Mouse (Mus musculus): Measurements from ENCODE around the gene Ccm2. TPM values are rescaled to one million over a fixed set of nuclear protein-coding genes. Genes with fewer than 3 reads are reported as not detected.
A peak's percentile ranks its signal among the peaks of the same experiment; 100 is the strongest.
"Not testable (repeated sequence)": the region's sequence is repeated elsewhere in the genome, so short reads cannot be mapped to it uniquely, and the experiment has no call there.

Ccm2 gene
- polyA plus RNA-seq, 1 experiment from 2014 or later = 93.7 TPM

DNA sequence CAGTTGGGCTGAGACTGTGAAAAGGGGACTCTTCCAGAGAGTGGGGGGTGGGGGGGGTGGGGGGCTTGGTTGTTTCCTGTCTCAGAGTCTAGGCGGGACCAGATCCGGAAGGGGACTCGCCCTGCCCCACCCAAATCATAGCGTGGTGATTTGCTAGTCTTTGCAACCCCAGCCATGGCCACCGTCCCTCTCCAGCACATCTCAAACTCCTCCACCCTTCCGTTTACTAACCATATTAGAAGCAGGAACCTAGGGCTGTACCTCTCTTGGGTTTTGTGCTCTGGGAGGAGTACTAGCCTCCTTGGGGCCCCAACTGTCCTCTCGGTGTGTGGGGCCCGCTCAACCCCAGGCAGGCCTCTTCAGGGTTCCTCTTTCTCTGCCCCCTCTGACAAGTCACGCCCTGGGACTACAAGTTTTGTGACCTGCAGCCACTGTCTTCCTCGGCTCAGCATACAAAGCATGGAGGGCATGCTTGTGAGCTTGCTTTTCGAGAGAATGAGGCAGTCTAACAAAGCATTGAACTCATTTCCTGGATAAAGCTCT, 27.1 kb upstream of the Ccm2 start:
- WGBS = 70% methylated on average over 11 of the region's 11 CpGs
- Histone ChIP-seq H3K4me1 (ENCODE audit: control insufficient read depth, insufficient read depth, low read length) (no peaks in the 10 kb centered on the region), H3K4me3 (ENCODE audit: low read depth, low read length) (no peak overlapping the region), H3K9ac (ENCODE audit: low read depth, low read length) (no peak overlapping the region), H3K9me3 (ENCODE audit: control insufficient read depth, low read length) (no peaks in the 10 kb centered on the region), H3K27me3 (replicated peaks; ENCODE audit: control insufficient read depth, insufficient read depth, low read length) (no peaks in the 10 kb centered on the region), H3K27ac (replicated peaks; ENCODE audit: low read depth, low read length) (no peak overlapping the region), H3K4me2 (ENCODE audit: low read depth, low read length) (no peak overlapping the region), H3K36me3 (ENCODE audit: control insufficient read depth, insufficient read depth, low read length) (peaks cover 11% of the 10 kb centered on the region)
- DNase-seq (ENCODE audit: low spot score) (no peak), ATAC-seq (ENCODE audit: low read depth) (no peak)

DNA sequence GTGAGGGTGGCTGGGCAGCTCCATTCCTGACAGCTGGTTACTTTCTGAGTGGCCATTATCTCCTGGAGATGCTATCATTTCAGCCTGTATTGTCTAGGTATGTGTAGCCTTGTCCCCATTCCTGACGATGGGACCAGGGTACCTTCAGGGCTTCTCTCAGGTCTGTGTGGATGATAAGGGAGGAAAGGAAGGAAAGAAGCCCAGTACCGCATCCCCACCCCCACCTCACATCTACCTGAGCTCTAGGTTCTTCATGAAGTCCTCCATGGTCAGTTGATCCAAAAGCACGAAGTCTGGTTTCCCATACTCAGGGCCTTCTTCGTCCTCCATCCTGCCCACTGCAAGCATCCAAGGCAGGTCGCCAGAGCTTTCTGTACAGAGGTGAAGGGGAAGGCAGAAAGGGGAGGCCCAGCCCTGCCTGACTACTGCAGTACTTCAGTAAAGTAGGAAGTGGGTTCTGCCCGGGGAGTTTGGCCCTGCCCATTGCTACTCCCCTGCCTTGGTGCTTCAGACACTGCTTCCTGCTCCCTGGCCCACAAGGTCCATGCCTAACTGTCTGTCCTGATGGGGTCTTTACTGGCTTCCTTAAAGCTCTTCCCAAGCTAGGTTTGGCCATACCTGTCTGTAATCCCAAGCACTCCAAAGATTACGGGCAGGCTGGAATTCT, 26.0 kb upstream of the Ccm2 start, which contains the start of gene Myo1g:
TSS of gene Myo1g (minus strand) at position 459 of the 667 bp plus-strand sequence.
- no peaks in the 10 kb centered on the region for H3K4me1 ChIP-seq (ENCODE audit: control insufficient read depth, insufficient read depth, low read length)
- H3K9ac ChIP-seq (ENCODE audit: low read depth, low read length) = no peak within 1 kb of the TSS
- H3K9me3 ChIP-seq (ENCODE audit: control insufficient read depth, low read length) = no peaks in the 10 kb centered on the region
- H3K4me2 ChIP-seq (ENCODE audit: low read depth, low read length) = no peak within 1 kb of the TSS
- no peaks in the 10 kb centered on the region for H3K27me3 ChIP-seq (replicated peaks; ENCODE audit: control insufficient read depth, insufficient read depth, low read length)
- H3K36me3 ChIP-seq (ENCODE audit: control insufficient read depth, insufficient read depth, low read length) = peaks cover 22% of the 10 kb centered on the region
- no peak for ATAC-seq (ENCODE audit: low read depth)
- H3K27ac ChIP-seq (replicated peaks; ENCODE audit: low read depth, low read length) = no peak within 1 kb of the TSS
- WGBS = 65% methylated on average over 7 of the region's 7 CpGs
- H3K4me3 ChIP-seq (ENCODE audit: low read depth, low read length) = no peak within 1 kb of the TSS
- DNase-seq (ENCODE audit: low spot score) = no peak

DNA sequence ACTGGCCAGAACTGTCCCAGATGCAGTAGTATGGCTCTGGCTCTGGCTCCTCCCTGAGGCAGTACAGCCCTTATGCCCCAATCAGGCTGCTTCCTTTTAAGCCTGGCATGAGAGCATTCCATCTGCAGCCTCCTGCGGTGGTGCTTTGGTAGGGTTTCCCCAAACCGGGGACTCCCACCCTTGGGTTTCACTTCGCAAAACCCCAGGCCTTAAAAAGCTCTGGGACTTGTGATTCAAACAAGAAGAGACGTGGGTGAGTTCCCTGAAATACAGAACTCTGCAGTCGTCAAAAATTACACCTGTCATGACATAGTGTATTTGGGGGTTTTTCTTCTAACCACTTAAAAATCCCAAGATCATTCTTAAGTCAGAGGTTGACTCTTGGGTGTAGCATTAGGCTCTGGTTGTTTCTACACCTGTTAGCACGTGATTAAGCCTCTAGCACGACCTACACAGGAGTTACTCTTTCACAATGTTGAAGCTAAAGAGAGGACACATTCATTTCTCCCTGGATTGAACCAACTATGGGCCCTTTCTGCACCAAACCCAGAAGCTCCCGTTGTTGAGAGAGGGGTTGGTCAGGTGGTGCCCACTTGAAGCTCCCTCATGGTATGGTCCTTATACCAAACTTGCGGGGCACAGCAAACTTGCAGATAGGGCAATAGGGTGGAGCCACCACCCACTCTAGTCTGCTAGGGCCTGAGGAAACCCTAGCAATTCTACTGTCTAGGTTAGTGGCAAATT, 23.7 kb upstream of the Ccm2 start:
- Histone ChIP-seq H3K4me3 (ENCODE audit: low read depth, low read length) (no peak overlapping the region), H3K27me3 (replicated peaks; ENCODE audit: control insufficient read depth, insufficient read depth, low read length) (no peaks in the 10 kb centered on the region), H3K4me2 (ENCODE audit: low read depth, low read length) (no peak overlapping the region), H3K9me3 (ENCODE audit: control insufficient read depth, low read length) (no peaks in the 10 kb centered on the region), H3K36me3 (ENCODE audit: control insufficient read depth, insufficient read depth, low read length) (peaks cover 33% of the 10 kb centered on the region), H3K9ac (ENCODE audit: low read depth, low read length) (no peak overlapping the region), H3K27ac (replicated peaks; ENCODE audit: low read depth, low read length) (no peak overlapping the region), H3K4me1 (ENCODE audit: control insufficient read depth, insufficient read depth, low read length) (peaks cover 6% of the 10 kb centered on the region; the same call in 1 of the 2 replicates)
- DNase-seq (ENCODE audit: low spot score) (no peak), ATAC-seq (ENCODE audit: low read depth) (no peak)
- WGBS = 72% methylated on average over 9 of the region's 9 CpGs

DNA sequence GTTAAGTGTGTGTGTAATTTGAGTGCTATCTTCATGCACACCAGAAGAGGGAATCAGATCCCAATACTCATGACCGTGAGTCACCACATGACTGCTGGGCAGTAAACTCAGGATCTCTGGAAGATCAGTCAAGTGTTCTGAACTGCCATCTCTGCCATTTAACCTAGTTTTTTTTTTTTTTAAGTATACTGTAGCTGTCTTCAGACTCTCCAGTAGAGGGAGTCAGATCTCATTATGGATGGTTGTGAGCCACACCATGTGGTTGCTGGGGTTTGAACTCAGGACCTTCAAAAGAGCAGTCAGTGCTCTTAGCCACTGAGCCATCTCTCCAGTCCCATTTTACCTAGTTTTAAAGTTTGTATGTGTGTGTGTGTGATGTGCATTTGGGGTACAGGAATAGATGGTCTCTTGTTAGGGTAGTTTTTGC, 23.0 kb upstream of the Ccm2 start:
- H3K27ac ChIP-seq (replicated peaks; ENCODE audit: low read depth, low read length) = no peak overlapping the region
- no peak overlapping the region for H3K4me3 ChIP-seq (ENCODE audit: low read depth, low read length)
- H3K9ac ChIP-seq (ENCODE audit: low read depth, low read length) = no peak overlapping the region
- no peaks in the 10 kb centered on the region for H3K27me3 ChIP-seq (replicated peaks; ENCODE audit: control insufficient read depth, insufficient read depth, low read length)
- 48% methylated on average over 1 of the region's 1 CpGs for WGBS
- ATAC-seq (ENCODE audit: low read depth) (no peak), DNase-seq (ENCODE audit: low spot score) (no peak)
- H3K36me3 ChIP-seq (ENCODE audit: control insufficient read depth, insufficient read depth, low read length) = peaks cover 33% of the 10 kb centered on the region
- peaks cover 6% of the 10 kb centered on the region; the same call in 1 of the 2 replicates for H3K4me1 ChIP-seq (ENCODE audit: control insufficient read depth, insufficient read depth, low read length)
- H3K4me2 ChIP-seq (ENCODE audit: low read depth, low read length) = no peak overlapping the region
- H3K9me3 ChIP-seq (ENCODE audit: control insufficient read depth, low read length) = no peaks in the 10 kb centered on the region

GRCm38 (mm10) chr11:6524165-6524879, 22.4 kb upstream of the Ccm2 start:
- Histone ChIP-seq H3K9ac (ENCODE audit: low read depth, low read length) (no peak overlapping the region), H3K27me3 (replicated peaks; ENCODE audit: control insufficient read depth, insufficient read depth, low read length) (no peaks in the 10 kb centered on the region), H3K4me2 (ENCODE audit: low read depth, low read length) (no peak overlapping the region), H3K4me3 (ENCODE audit: low read depth, low read length) (no peak overlapping the region), H3K4me1 (ENCODE audit: control insufficient read depth, insufficient read depth, low read length) (peaks cover 6% of the 10 kb centered on the region; the same call in 1 of the 2 replicates), H3K27ac (replicated peaks; ENCODE audit: low read depth, low read length) (no peak overlapping the region), H3K36me3 (ENCODE audit: control insufficient read depth, insufficient read depth, low read length) (peaks cover 33% of the 10 kb centered on the region), H3K9me3 (ENCODE audit: control insufficient read depth, low read length) (no peaks in the 10 kb centered on the region)
- WGBS = 86% methylated on average over 8 of the region's 8 CpGs
- ATAC-seq (ENCODE audit: low read depth) (no peak), DNase-seq (ENCODE audit: low spot score) (no peak)

DNA sequence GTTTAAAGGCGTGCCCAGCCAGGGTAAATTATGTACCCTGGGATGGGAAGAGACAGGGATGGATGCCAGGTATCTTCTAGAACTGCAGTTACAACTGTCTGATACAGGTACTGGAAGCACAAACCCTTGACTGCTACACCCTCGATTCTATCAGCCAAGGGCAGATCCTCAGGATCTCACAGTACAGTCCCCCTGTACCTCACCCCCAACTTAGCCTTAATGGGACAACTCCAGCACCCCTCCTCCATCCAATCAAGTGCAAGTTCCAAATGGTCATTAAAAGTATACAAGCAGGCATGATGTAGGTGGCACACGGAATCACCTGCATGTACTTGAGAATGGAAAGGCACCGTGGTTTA, 21.8 kb upstream of the Ccm2 start:
- H3K9ac ChIP-seq (ENCODE audit: low read depth, low read length) = no peak overlapping the region
- no peak for DNase-seq (ENCODE audit: low spot score)
- ATAC-seq (ENCODE audit: low read depth) = no peak
- no peak overlapping the region for H3K4me3 ChIP-seq (ENCODE audit: low read depth, low read length)
- peaks cover 33% of the 10 kb centered on the region for H3K36me3 ChIP-seq (ENCODE audit: control insufficient read depth, insufficient read depth, low read length)
- H3K27me3 ChIP-seq (replicated peaks; ENCODE audit: control insufficient read depth, insufficient read depth, low read length) = no peaks in the 10 kb centered on the region
- H3K4me1 ChIP-seq (ENCODE audit: control insufficient read depth, insufficient read depth, low read length) = peaks cover 6% of the 10 kb centered on the region; the same call in 1 of the 2 replicates
- H3K9me3 ChIP-seq (ENCODE audit: control insufficient read depth, low read length) = no peaks in the 10 kb centered on the region
- H3K27ac ChIP-seq (replicated peaks; ENCODE audit: low read depth, low read length) = no peak overlapping the region
- no peak overlapping the region for H3K4me2 ChIP-seq (ENCODE audit: low read depth, low read length)
- 93% methylated on average over 4 of the region's 4 CpGs for WGBS

DNA sequence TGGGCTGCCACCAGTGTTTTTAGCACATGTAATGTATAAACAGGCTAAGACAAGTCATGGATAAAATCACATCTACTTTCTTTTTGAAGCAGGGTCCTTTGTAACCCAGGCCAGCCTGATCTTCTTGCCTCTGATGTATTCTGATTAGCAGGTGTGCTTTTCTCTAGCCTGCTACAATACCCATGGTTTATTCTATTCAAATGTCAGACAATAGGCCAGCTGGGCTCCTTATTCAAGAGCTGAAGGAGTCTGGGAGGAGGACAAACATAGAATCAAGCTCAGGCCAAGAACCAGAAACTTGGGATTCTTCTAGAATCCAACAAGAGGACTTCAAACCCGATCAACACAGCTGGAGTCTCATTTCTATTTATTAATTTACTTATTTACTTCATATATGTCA, 21.4 kb upstream of the Ccm2 start:
- Histone ChIP-seq H3K36me3 (ENCODE audit: control insufficient read depth, insufficient read depth, low read length) (peaks cover 33% of the 10 kb centered on the region), H3K4me1 (ENCODE audit: control insufficient read depth, insufficient read depth, low read length) (peaks cover 6% of the 10 kb centered on the region; the same call in 1 of the 2 replicates), H3K4me2 (ENCODE audit: low read depth, low read length) (no peak overlapping the region), H3K27me3 (replicated peaks; ENCODE audit: control insufficient read depth, insufficient read depth, low read length) (no peaks in the 10 kb centered on the region), H3K9me3 (ENCODE audit: control insufficient read depth, low read length) (no peaks in the 10 kb centered on the region), H3K27ac (replicated peaks; ENCODE audit: low read depth, low read length) (no peak overlapping the region), H3K4me3 (ENCODE audit: low read depth, low read length) (no peak overlapping the region), H3K9ac (ENCODE audit: low read depth, low read length) (no peak overlapping the region)
- WGBS = 97% methylated on average over 1 of the region's 1 CpGs
- ATAC-seq (ENCODE audit: low read depth) = no peak
- DNase-seq (ENCODE audit: low spot score) = no peak

DNA sequence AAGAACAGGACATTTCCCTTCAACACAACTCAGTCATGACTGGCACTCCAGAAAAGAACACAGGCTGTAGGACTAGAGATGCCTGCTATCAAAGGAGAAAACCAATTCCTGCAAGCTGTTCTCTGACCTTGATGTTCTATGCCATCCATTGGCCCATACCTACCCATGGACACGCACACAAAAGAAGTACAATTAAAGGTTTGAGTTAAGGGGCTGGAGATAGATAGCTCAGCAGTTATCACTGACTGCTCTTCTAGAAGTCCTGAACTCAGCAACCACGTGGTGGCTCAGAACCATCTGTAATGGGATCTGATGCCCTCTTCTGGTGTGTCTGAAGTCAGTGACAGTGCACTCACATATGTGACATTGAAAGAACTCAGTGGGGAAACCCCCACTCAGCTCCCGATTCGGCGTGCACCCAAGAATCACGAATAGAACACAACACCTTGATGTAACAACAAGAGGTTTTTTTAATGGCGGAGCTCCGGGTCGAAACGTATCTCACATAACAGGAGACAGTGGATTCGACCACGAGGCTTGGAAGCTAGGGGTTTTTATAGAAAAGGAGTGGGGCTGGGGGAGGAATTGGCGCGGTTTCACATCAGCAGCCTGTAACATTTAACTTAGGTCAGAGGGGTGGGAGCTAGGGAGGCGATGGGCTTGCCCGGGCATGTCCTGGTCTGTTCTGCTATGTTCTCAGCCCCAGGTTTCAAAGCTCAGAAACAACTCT, 20.0 kb upstream of the Ccm2 start:
- peak overlapping the region; percentile 86; the same call in 1 of the 2 replicates for H3K9ac ChIP-seq (ENCODE audit: low read depth, low read length)
- DNase-seq (ENCODE audit: low spot score) = not testable (repeated sequence)

More for the DNA sequence above, 20.0 kb upstream of the Ccm2 start:
- H3K4me1 ChIP-seq (ENCODE audit: control insufficient read depth, insufficient read depth, low read length); H3K27me3 ChIP-seq (replicated peaks; ENCODE audit: control insufficient read depth, insufficient read depth, low read length); H3K27ac ChIP-seq (replicated peaks; ENCODE audit: low read depth, low read length); H3K9me3 ChIP-seq (ENCODE audit: control insufficient read depth, low read length); ATAC-seq (ENCODE audit: low read depth): not testable (repeated sequence)
- Histone ChIP-seq H3K36me3 (ENCODE audit: control insufficient read depth, insufficient read depth, low read length) (peaks cover 33% of the 10 kb centered on the region), H3K4me3 (ENCODE audit: low read depth, low read length) (peak overlapping the region; percentile 69), H3K4me2 (ENCODE audit: low read depth, low read length) (peak overlapping the region; percentile 81)
- WGBS = 65% methylated on average over 8 of the region's 16 CpGs
